Mouse (Mus musculus) stomach, postnatal 0 days (tissue): ENCODE data around the gene Katna1. TPM values are rescaled to one million over a fixed set of nuclear protein-coding genes. Genes with fewer than 3 reads are reported as not detected.
A peak's percentile ranks its signal among the peaks of the same experiment; 100 is the strongest.

ENCODE experiments used
- ATAC-seq: fragments of 200-750 bp; cut with Nextera tagmentation; 2 replicates; pipeline ENCODE4 v1.8.0; 2017; ENCODE audit not compliant: low FRiP score, low TSS enrichment
- DNase-seq: peaks from one replicate; pipeline ENCODE4 v3.0.0-alpha.2; 2016; ENCODE audit warnings: low spot score
- H3K27ac ChIP-seq: fragments of 300-500 bp; sonication (generic); replicated peaks from 2 replicates; pipeline ENCODE4 v1.5.1; 2014; ENCODE audit warnings: mild to moderate bottlenecking, control low read depth
- H3K27me3 ChIP-seq: fragments of 300-500 bp; sonication (generic); 2 replicates; pipeline ENCODE4 v1.6.1; 2014; ENCODE audit warnings: low read length; ENCODE audit not compliant: control insufficient read depth, insufficient read depth
- H3K36me3 ChIP-seq: fragments of 300-500 bp; sonication (generic); 2 replicates; pipeline ENCODE4 v1.6.1; 2014; ENCODE audit warnings: low read length, mixed read lengths; ENCODE audit not compliant: control insufficient read depth, insufficient read depth
- H3K4me1 ChIP-seq: fragments of 300-500 bp; sonication (generic); replicated peaks from 2 replicates; pipeline ENCODE4 v1.6.1; 2014; ENCODE audit warnings: antibody characterized with exemption; ENCODE audit not compliant: control insufficient read depth, insufficient read depth
- H3K4me2 ChIP-seq: fragments of 300-500 bp; sonication (generic); replicated peaks from 2 replicates; pipeline ENCODE4 v1.6.1; 2014; ENCODE audit warnings: low read depth, mild to moderate bottlenecking, control low read depth, moderate library complexity
- H3K4me3 ChIP-seq: fragments of 300-500 bp; sonication (generic); 2 replicates; pipeline ENCODE4 v1.5.1; 2014; ENCODE audit warnings: low read depth, low read length, control low read depth
- H3K9ac ChIP-seq: fragments of 300-500 bp; sonication (generic); 2 replicates; pipeline ENCODE4 v1.6.1; 2014; ENCODE audit warnings: mild to moderate bottlenecking, low read length, control low read depth, mixed read lengths
- H3K9me3 ChIP-seq: fragments of 300-500 bp; sonication (generic); 2 replicates; pipeline ENCODE4 v1.6.1; 2016; ENCODE audit warnings: low read length; ENCODE audit not compliant: control insufficient read depth
- CTCF ChIP-seq: IDR thresholded peaks from 2 replicates; pipeline ENCODE4 v1.5.1; 2016; ENCODE audit warnings: antibody characterized with exemption, low read depth, mild to moderate bottlenecking, moderate library complexity
- EP300 ChIP-seq: optimal IDR thresholded peaks from 2 replicates; pipeline ENCODE3; 2016; ENCODE audit warnings: antibody characterized with exemption
- WGBS: fragments of 180-500 bp; shearing (Covaris S2); extraction: QIAGEN DNeasy Blood & Tissue Kit; methylation state at CpG from one replicate; pipeline ENCODE4 v1.1.7; 2014; 5-methylcytosine and 5-hydroxymethylcytosine counted together
- polyA plus RNA-seq: library from polyadenylated mRNA; unstranded; fragments of >200 nt; fragmentation: Nextera tagmentation; extraction: Ambion mirVana; gene quantifications from 2 replicates; pipeline ENCODE4 v1.2.1, GENCODE M21; 2015

Gene Katna1
- polyA plus RNA-seq, 1 experiment from 2014 or later, result 40.2 TPM

- Histone ChIP-seq H3K4me1 (no peaks in the 10 kb centered on the region), H3K9ac (no peak overlapping the region), H3K9me3 (no peaks in the 10 kb centered on the region), H3K27ac (no peak overlapping the region), H3K27me3 (no peaks in the 10 kb centered on the region), H3K4me2 (no peak overlapping the region), H3K36me3 (peaks cover 23% of the 10 kb centered on the region), H3K4me3 (no peak overlapping the region)
- TF ChIP-seq EP300 (no peak), CTCF (peak; percentile 36)
- DNase-seq (no peak), ATAC-seq (no peak)
Measured at GRCm38 (mm10) chr10:7695286-7695685, 30.5 kb upstream of the Katna1 start.

- WGBS, result 81% methylated on average over 3 of the region's 3 CpGs
Measured at GRCm38 (mm10) chr10:7700120-7700519, 25.7 kb upstream of the Katna1 start.

GRCm38 (mm10) chr10:7702586-7702985, 23.2 kb upstream of the Katna1 start:
- TF ChIP-seq EP300, result no peak
- no peak for TF ChIP-seq CTCF
- Histone ChIP-seq H3K4me1 (no peaks in the 10 kb centered on the region), H3K27me3 (no peaks in the 10 kb centered on the region), H3K27ac (no peak overlapping the region), H3K4me3 (no peak overlapping the region), H3K9ac (no peak overlapping the region), H3K36me3 (peaks cover 32% of the 10 kb centered on the region), H3K4me2 (no peak overlapping the region), H3K9me3 (no peaks in the 10 kb centered on the region)
- DNase-seq, result no peak
- ATAC-seq, result no peak
- WGBS, result 94% methylated on average over 6 of the region's 6 CpGs

More at GRCm38 (mm10) chr10:7700120-7700519, 25.7 kb upstream of the Katna1 start:
- no peak overlapping the region for H3K4me3 ChIP-seq
- peaks cover 35% of the 10 kb centered on the region for H3K36me3 ChIP-seq
- H3K9ac ChIP-seq, result no peak overlapping the region
- H3K27me3 ChIP-seq, result no peaks in the 10 kb centered on the region
- no peaks in the 10 kb centered on the region for H3K9me3 ChIP-seq
- DNase-seq, result no peak
- no peaks in the 10 kb centered on the region for H3K4me1 ChIP-seq
- ATAC-seq, result no peak
- TF ChIP-seq EP300, result no peak
- TF ChIP-seq CTCF, result no peak
- no peak overlapping the region for H3K4me2 ChIP-seq
- no peak overlapping the region for H3K27ac ChIP-seq

- Histone ChIP-seq H3K9me3 (no peaks in the 10 kb centered on the region), H3K4me2 (no peak overlapping the region), H3K27ac (no peak overlapping the region), H3K36me3 (peaks cover 5% of the 10 kb centered on the region), H3K4me1 (no peaks in the 10 kb centered on the region), H3K27me3 (no peaks in the 10 kb centered on the region), H3K4me3 (no peak overlapping the region), H3K9ac (no peak overlapping the region)
- DNase-seq (no peak), ATAC-seq (no peak)
- TF ChIP-seq CTCF (no peak), EP300 (no peak)
- 91% methylated on average over 5 of the region's 5 CpGs for WGBS
Measured at GRCm38 (mm10) chr10:7710121-7710520, 15.7 kb upstream of the Katna1 start.

- H3K27me3 ChIP-seq, result no peaks in the 10 kb centered on the region
- H3K4me2 ChIP-seq, result no peak overlapping the region
- no peak for DNase-seq
- no peak overlapping the region for H3K9ac ChIP-seq
- no peak overlapping the region for H3K27ac ChIP-seq
- H3K4me3 ChIP-seq, result no peak overlapping the region
- no peak for ATAC-seq
- TF ChIP-seq EP300 (no peak), CTCF (no peak)
- 94% methylated on average over 13 of the region's 13 CpGs for WGBS
- H3K4me1 ChIP-seq, result no peaks in the 10 kb centered on the region
- no peaks in the 10 kb centered on the region for H3K9me3 ChIP-seq
- H3K36me3 ChIP-seq, result peaks cover 5% of the 10 kb centered on the region
Measured at GRCm38 (mm10) chr10:7712506-7712905, 13.3 kb upstream of the Katna1 start.

- Histone ChIP-seq H3K4me3 (no peak overlapping the region), H3K27ac (no peak overlapping the region), H3K9ac (no peak overlapping the region), H3K27me3 (no peaks in the 10 kb centered on the region), H3K9me3 (no peaks in the 10 kb centered on the region), H3K36me3 (peaks cover 8% of the 10 kb centered on the region), H3K4me2 (no peak overlapping the region), H3K4me1 (no peaks in the 10 kb centered on the region)
- no peak for TF ChIP-seq EP300
- DNase-seq (no peak), ATAC-seq (no peak)
- 53% methylated on average over 7 of the region's 7 CpGs for whole genome bisulfite sequencing
Measured at GRCm38 (mm10) chr10:7715056-7715455, 10.7 kb upstream of the Katna1 start.
